Mouse (Mus musculus) bone marrow macrophage, adult 2 months (primary cell): ENCODE measurements around the gene Igf2.

Experiments used
- CTCF ChIP-seq: IDR thresholded peaks from 2 replicates; pipeline ENCODE4 v1.5.1; 2012; ENCODE audit warnings: low read depth, mild to moderate bottlenecking, low read length, moderate library complexity
- POLR2A ChIP-seq: IDR thresholded peaks from 2 replicates; pipeline ENCODE4 v1.6.1; 2012; ENCODE audit warnings: mild to moderate bottlenecking, low read depth, low read length, borderline replicate concordance

- no peak for TF ChIP-seq POLR2A
- no peak for TF ChIP-seq CTCF
These were observed 9.0 kb upstream of the Igf2 start for GRCm38 (mm10) chr7:142675644-142676043.
